ENCODE assay signal across 8 mouse cellular contexts in the genomic region with DNA sequence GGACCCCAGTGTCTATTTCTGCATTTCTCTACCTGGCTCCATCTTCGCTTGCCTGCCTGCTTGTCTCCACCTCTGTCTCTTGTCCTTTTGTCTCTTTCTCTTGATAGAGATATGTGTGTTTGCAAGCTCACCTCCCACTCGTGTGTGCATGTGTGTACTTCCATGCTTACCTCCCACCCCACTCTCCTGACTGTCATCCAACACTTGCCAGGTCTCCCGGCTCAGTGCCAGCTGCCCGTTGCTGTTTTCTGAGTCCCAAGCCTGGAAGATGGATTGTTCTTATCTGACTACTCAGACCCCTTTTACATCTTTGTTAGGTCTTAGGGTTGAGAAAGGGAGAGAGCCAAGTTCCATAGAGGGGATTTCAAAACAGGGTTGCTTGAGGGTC. TPM values are rescaled to one million over a fixed set of nuclear protein-coding genes. Genes with fewer than 3 reads are reported as not detected.
A peak's percentile ranks its signal among the peaks of the same experiment; 100 is the strongest.
DNase-seq lines count a peak whose midpoint lies in the region; ATAC-seq lines count a peak whose summit lies in the region.

No protein-coding gene starts in this region.

- no peak for DNase-seq in heart, embryonic 10.5 days (ENCODE audit: low spot score)
- no peak for DNase-seq in heart, postnatal 25 days (ENCODE audit: low spot score)
- DNase-seq in NIH3T3 (ENCODE audit: low read depth) = peak; percentile 41
- no peak for DNase-seq in intestine, embryonic 14.5 days (ENCODE audit: low spot score)
- no peak for DNase-seq in liver, embryonic 13.5 days
- peak; percentile 34 for DNase-seq in right cerebral cortex, postnatal 4 days

- peak overlapping the region; percentile 95 for H3K4me3 ChIP-seq in heart, embryonic 10.5 days
- H3K4me3 ChIP-seq in embryonic facial prominence, embryonic 15.5 days (replicated peaks) = peak overlapping the region; percentile 99
- H3K4me3 ChIP-seq in intestine, embryonic 14.5 days (ENCODE audit: low read depth, low read length) = peak overlapping the region; percentile 94
- H3K4me3 ChIP-seq in liver, embryonic 13.5 days (replicated peaks) = peak overlapping the region; percentile 100

- no peaks in the 10 kb centered on the region for H3K27me3 ChIP-seq in heart, embryonic 10.5 days (ENCODE audit: insufficient read depth, poor library complexity, severe bottlenecking)
- no peaks in the 10 kb centered on the region for H3K27me3 ChIP-seq in embryonic facial prominence, embryonic 15.5 days
- no peaks in the 10 kb centered on the region for H3K27me3 ChIP-seq in intestine, embryonic 14.5 days (replicated peaks; ENCODE audit: control insufficient read depth, insufficient read depth, low read length)
- no peaks in the 10 kb centered on the region for H3K27me3 ChIP-seq in liver, embryonic 13.5 days

- peak overlapping the region; percentile 89 for H3K4me2 ChIP-seq in embryonic facial prominence, embryonic 15.5 days (replicated peaks)
- H3K4me2 ChIP-seq in intestine, embryonic 14.5 days (ENCODE audit: low read length) = peak overlapping the region; percentile 50
- H3K4me2 ChIP-seq in liver, embryonic 13.5 days = peak overlapping the region; percentile 92

- intact Hi-C loops in heart, postnatal 25 days (cut with DNase I) = no loop called here

- peak overlapping the region; percentile 98; the same call in 1 of the 2 replicates for H3K9ac ChIP-seq in embryonic facial prominence, embryonic 15.5 days
- peak overlapping the region; percentile 95 for H3K9ac ChIP-seq in intestine, embryonic 14.5 days (ENCODE audit: low read length)
- H3K9ac ChIP-seq in liver, embryonic 13.5 days = peak overlapping the region; percentile 100

- H3K36me3 ChIP-seq in heart, embryonic 10.5 days = peaks cover 6% of the 10 kb centered on the region; the same call in 1 of the 2 replicates
- no peaks in the 10 kb centered on the region for H3K36me3 ChIP-seq in embryonic facial prominence, embryonic 15.5 days
- H3K36me3 ChIP-seq in intestine, embryonic 14.5 days (ENCODE audit: control insufficient read depth, insufficient read depth, low read length) = no peaks in the 10 kb centered on the region
- H3K36me3 ChIP-seq in liver, embryonic 13.5 days = peaks cover 3% of the 10 kb centered on the region

- H3K4me1 ChIP-seq in heart, embryonic 10.5 days = peaks cover 33% of the 10 kb centered on the region
- peaks cover 20% of the 10 kb centered on the region for H3K4me1 ChIP-seq in embryonic facial prominence, embryonic 15.5 days
- peaks cover 21% of the 10 kb centered on the region for H3K4me1 ChIP-seq in intestine, embryonic 14.5 days (replicated peaks; ENCODE audit: control insufficient read depth, insufficient read depth, low read length)
- H3K4me1 ChIP-seq in liver, embryonic 13.5 days (replicated peaks) = peaks cover 57% of the 10 kb centered on the region

- no peak for ATAC-seq in embryonic facial prominence, embryonic 15.5 days (ENCODE audit: insufficient number of reproducible peaks, low FRiP score, low TSS enrichment, low read depth)
- no peak for ATAC-seq in intestine, embryonic 14.5 days (replicated peaks; ENCODE audit: low FRiP score, low TSS enrichment, low read depth)
- ATAC-seq in liver, embryonic 13.5 days (ENCODE audit: low read depth) = no peak
- no peak for ATAC-seq in monocyte, adult 5-6 weeks (replicated peaks; ENCODE audit: insufficient number of reproducible peaks, low FRiP score, low TSS enrichment, poor library complexity, severe bottlenecking)

- H3K27ac ChIP-seq in heart, embryonic 10.5 days = peak overlapping the region; percentile 97
- no peak overlapping the region for H3K27ac ChIP-seq in embryonic facial prominence, embryonic 15.5 days (replicated peaks)
- no peak overlapping the region for H3K27ac ChIP-seq in intestine, embryonic 14.5 days (ENCODE audit: low read depth)
- H3K27ac ChIP-seq in liver, embryonic 13.5 days = peak overlapping the region; percentile 97

- no peaks in the 10 kb centered on the region for H3K9me3 ChIP-seq in heart, embryonic 10.5 days
- no peaks in the 10 kb centered on the region for H3K9me3 ChIP-seq in embryonic facial prominence, embryonic 15.5 days (replicated peaks)
- no peaks in the 10 kb centered on the region for H3K9me3 ChIP-seq in intestine, embryonic 14.5 days (ENCODE audit: control insufficient read depth, low read length)
- H3K9me3 ChIP-seq in liver, embryonic 13.5 days (replicated peaks) = no peaks in the 10 kb centered on the region

- WGBS in heart, embryonic 10.5 days = 6% methylated on average over 4 of the region's 4 CpGs
- 24% methylated on average over 4 of the region's 4 CpGs for WGBS in embryonic facial prominence, embryonic 15.5 days
- 10% methylated on average over 4 of the region's 4 CpGs for WGBS in intestine, embryonic 14.5 days
- WGBS in liver, embryonic 13.5 days (ENCODE audit: insufficient replicate concordance) = 7% methylated on average over 4 of the region's 4 CpGs

RNA-seq across cellular contexts. Expression of a gene that starts 1.6 kb away (rescaled TPM):
- polyA plus RNA-seq in heart, embryonic 10.5 days (2016; fragmentation: Nextera tagmentation; extraction: Ambion mirVana) = 22.3 and 28.8 TPM in 2 replicates
- 10 to 100 TPM; 28.0 to 28.3 TPM for total RNA-seq in heart, postnatal 25 days (2021)
- polyA plus RNA-seq in embryonic facial prominence, embryonic 15.5 days (2015; fragmentation: Nextera tagmentation; extraction: Ambion mirVana) = 10.6 and 10.8 TPM in 2 replicates
- 14.7 and 16.9 TPM in 2 replicates for polyA plus RNA-seq in intestine, embryonic 14.5 days (2014; fragmentation: Nextera tagmentation; extraction: Ambion mirVana)
- 8.8 and 11.4 TPM in 2 replicates for polyA plus RNA-seq in liver, embryonic 13.5 days (2015; fragmentation: Nextera tagmentation; extraction: Ambion mirVana)
- total RNA-seq in monocyte, adult 5-6 weeks (2017) = 12.2 to 18.6 TPM (median 16.3 TPM) in 3 replicates

RNA-seq across cellular contexts. Expression of a gene that starts 42.6 kb away (rescaled TPM):
- 52.1 and 56.5 TPM in 2 replicates for polyA plus RNA-seq in heart, embryonic 10.5 days (2016; fragmentation: Nextera tagmentation; extraction: Ambion mirVana)
- 1 to 10 TPM; 3.2 to 3.5 TPM for total RNA-seq in heart, postnatal 25 days (2021)
- polyA plus RNA-seq in embryonic facial prominence, embryonic 15.5 days (2015; fragmentation: Nextera tagmentation; extraction: Ambion mirVana) = 37.7 and 38.8 TPM in 2 replicates
- polyA plus RNA-seq in intestine, embryonic 14.5 days (2014; fragmentation: Nextera tagmentation; extraction: Ambion mirVana) = 49.6 and 52.3 TPM in 2 replicates
- polyA plus RNA-seq in liver, embryonic 13.5 days (2015; fragmentation: Nextera tagmentation; extraction: Ambion mirVana) = 95.8 and 127 TPM in 2 replicates
- 18.0 to 19.1 TPM (median 18.9 TPM) in 3 replicates for total RNA-seq in monocyte, adult 5-6 weeks (2017)

RNA-seq across cellular contexts. Expression of a gene that starts 46.2 kb away (rescaled TPM):
- 71.0 and 71.1 TPM in 2 replicates for polyA plus RNA-seq in heart, embryonic 10.5 days (2016; fragmentation: Nextera tagmentation; extraction: Ambion mirVana)
- total RNA-seq in heart, postnatal 25 days (2021) = 100 to 1,000 TPM; 206 to 221 TPM
- 57.5 and 59.3 TPM in 2 replicates for polyA plus RNA-seq in embryonic facial prominence, embryonic 15.5 days (2015; fragmentation: Nextera tagmentation; extraction: Ambion mirVana)
- polyA plus RNA-seq in intestine, embryonic 14.5 days (2014; fragmentation: Nextera tagmentation; extraction: Ambion mirVana) = 58.5 and 59.5 TPM in 2 replicates
- polyA plus RNA-seq in liver, embryonic 13.5 days (2015; fragmentation: Nextera tagmentation; extraction: Ambion mirVana) = 29.5 and 30.7 TPM in 2 replicates
- 64.2 to 83.6 TPM (median 72.0 TPM) in 3 replicates for total RNA-seq in monocyte, adult 5-6 weeks (2017)

Comparison
In these comparisons a context has a peak if more than half of its experiments do, and no peak if none do; other contexts are left out.
1. DNase-seq: peak in NIH3T3 (single experiment) and right cerebral cortex, postnatal 4 days (single experiment); none in heart, embryonic 10.5 days (single experiment), heart, postnatal 25 days (single experiment), intestine, embryonic 14.5 days (single experiment) and liver, embryonic 13.5 days (single experiment).
2. H3K27ac ChIP-seq: peak in heart, embryonic 10.5 days (single experiment) and liver, embryonic 13.5 days (single experiment); none in embryonic facial prominence, embryonic 15.5 days (single experiment) and intestine, embryonic 14.5 days (single experiment).
3. Peak in every context shown above with its lines, with median percentiles within 50 percentile points of each other: H3K4me3 ChIP-seq, H3K4me2 ChIP-seq and H3K9ac ChIP-seq.